Mouse (Mus musculus) heart, embryonic 13.5 days (tissue): ENCODE data around the gene Nupl2. TPM values are rescaled to one million over a fixed set of nuclear protein-coding genes. Genes with fewer than 3 reads are reported as not detected.

Source experiments
- ATAC-seq: fragments of 200-750 bp; cut with Nextera tagmentation; 2 replicates; pipeline ENCODE4 v1.8.0; 2017; ENCODE audit warnings: moderate TSS enrichment; ENCODE audit not compliant: insufficient number of reproducible peaks, low FRiP score, low TSS enrichment; ENCODE audit errors: extremely low read depth
- H3K27ac ChIP-seq: fragments of 300-500 bp; sonication (generic); replicated peaks from 2 replicates; pipeline ENCODE4 v1.5.1; 2015; ENCODE audit warnings: moderate library complexity, mild to moderate bottlenecking, inconsistent platforms
- H3K27me3 ChIP-seq: fragments of 300-500 bp; sonication (generic); replicated peaks from 2 replicates; pipeline ENCODE4 v1.6.1; 2015; ENCODE audit warnings: mild to moderate bottlenecking, inconsistent platforms
- H3K36me3 ChIP-seq: fragments of 300-500 bp; sonication (generic); 2 replicates; pipeline ENCODE4 v1.6.1; 2015; ENCODE audit warnings: mild to moderate bottlenecking, inconsistent platforms
- H3K4me1 ChIP-seq: fragments of 300-500 bp; sonication (generic); 2 replicates; pipeline ENCODE4 v1.6.1; 2015; ENCODE audit warnings: inconsistent platforms
- H3K4me2 ChIP-seq: fragments of 300-500 bp; sonication (generic); 2 replicates; pipeline ENCODE4 v1.6.1; 2015; ENCODE audit warnings: inconsistent platforms, mild to moderate bottlenecking, moderate library complexity
- H3K4me3 ChIP-seq: fragments of 300-500 bp; sonication (generic); 2 replicates; pipeline ENCODE4 v1.5.1; 2015; ENCODE audit warnings: moderate library complexity, mild to moderate bottlenecking, inconsistent platforms
- H3K9ac ChIP-seq: fragments of 300-500 bp; sonication (generic); 2 replicates; pipeline ENCODE4 v1.6.1; 2015; ENCODE audit warnings: inconsistent platforms, mild to moderate bottlenecking, moderate library complexity
- H3K9me3 ChIP-seq: fragments of 300-500 bp; sonication (generic); 2 replicates; pipeline ENCODE4 v1.6.1; 2016; ENCODE audit warnings: inconsistent platforms
- WGBS: fragments of 180-500 bp; shearing (Covaris S2); methylation state at CpG from one replicate; pipeline ENCODE4 v1.1.7; 2015; ENCODE audit warnings: mixed read lengths; 5-methylcytosine and 5-hydroxymethylcytosine counted together
- polyA plus RNA-seq: library from polyadenylated mRNA; unstranded; fragments of >200 nt; fragmentation: Nextera tagmentation; extraction: Ambion mirVana; gene quantifications from 2 replicates; pipeline ENCODE4 v1.2.1, GENCODE M21; 2015

The Nupl2 gene
- polyA plus RNA-seq, 1 experiment from 2014 or later: 12.7 TPM

DNA sequence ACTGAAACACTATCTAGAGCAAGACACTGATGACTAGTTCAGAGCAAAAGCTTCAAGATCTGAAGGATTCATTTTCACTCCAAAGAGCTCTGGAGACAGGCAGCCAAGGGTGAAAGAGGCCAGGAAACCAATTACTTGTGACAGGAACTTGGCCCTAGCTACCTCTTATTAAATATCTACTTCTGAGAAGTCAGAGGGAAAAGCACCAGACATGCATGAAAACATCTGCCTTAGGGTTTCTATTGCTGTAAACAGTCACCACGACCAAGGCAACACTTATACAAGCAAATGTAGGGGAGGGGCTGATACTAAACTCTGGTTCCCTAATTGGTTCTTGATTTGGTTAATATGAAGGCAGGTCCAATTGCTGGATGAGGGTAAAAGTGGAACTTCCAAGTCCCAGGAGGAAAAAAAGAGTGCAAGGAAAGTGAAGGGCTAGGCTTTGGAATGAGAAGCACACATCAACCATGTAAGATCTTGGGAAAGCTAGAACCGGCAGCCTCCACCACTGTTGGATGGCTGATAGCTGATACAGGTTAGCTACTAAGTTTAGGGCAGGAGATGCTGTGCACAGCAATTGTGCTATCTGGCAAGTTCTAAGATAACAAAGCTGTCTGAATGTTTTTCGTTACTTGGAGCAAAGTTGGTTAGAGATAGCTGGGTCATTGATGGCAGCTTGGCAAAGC lies 49.2 kb downstream of the Nupl2 start:
- 49% methylated on average over 3 of the region's 3 CpGs for WGBS
- H3K27me3 ChIP-seq: 0 out of 2 replicates have a peak, but pooled peaks cover 5% of the 10 kb centered on the region
- no peak for ATAC-seq

DNA sequence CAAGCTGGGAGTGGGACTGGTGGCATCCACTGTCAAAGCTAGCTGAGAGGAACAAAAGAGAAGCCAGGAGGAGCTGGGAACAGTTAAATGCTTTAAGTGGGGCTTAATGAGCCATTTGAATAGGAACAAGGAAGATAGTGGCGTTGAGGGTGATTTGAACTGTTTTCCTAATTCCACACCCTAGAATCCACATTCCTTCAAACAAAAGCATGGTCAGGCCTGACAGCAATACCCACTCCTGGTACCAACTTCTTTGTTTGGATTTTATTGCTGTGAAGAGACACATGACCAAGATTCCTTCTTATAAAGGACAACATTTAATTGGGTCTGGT lies 49.8 kb downstream of the Nupl2 start:
- H3K9ac ChIP-seq: no peak overlapping the region

More for the DNA sequence above, 49.2 kb downstream of the Nupl2 start:
- Histone ChIP-seq H3K4me3 (no peak overlapping the region), H3K4me2 (no peak overlapping the region), H3K9me3 (no peaks in the 10 kb centered on the region), H3K9ac (no peak overlapping the region), H3K36me3 (no peaks in the 10 kb centered on the region), H3K27ac (no peak overlapping the region), H3K4me1 (no peaks in the 10 kb centered on the region)

DNA sequence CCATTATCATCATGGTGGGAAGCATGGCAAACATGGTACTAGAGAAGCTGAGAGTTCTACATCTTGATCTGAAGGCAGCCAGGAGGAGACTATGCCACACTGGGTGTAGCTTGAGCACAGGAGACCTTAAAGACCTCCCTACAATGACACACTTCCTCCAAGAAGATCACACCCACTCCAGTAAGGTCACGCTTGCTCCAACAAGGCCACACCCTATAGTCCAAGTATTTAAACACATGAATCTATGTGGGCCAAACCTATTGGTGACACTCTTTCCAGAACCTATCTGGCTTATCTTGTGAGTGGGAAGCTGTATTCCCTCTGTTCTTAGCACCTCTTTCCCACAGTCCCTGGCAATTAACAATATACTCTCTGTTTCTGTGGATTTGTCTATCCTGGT lies 50.1 kb downstream of the Nupl2 start:
- Histone ChIP-seq H3K4me2 (no peak overlapping the region), H3K4me1 (no peaks in the 10 kb centered on the region), H3K9me3 (no peaks in the 10 kb centered on the region), H3K36me3 (no peaks in the 10 kb centered on the region), H3K4me3 (no peak overlapping the region), H3K9ac (no peak overlapping the region), H3K27ac (no peak overlapping the region), H3K27me3 (0 out of 2 replicates have a peak, but pooled peaks cover 5% of the 10 kb centered on the region)
- no peak for ATAC-seq
- WGBS: 87% methylated on average over 1 of the region's 1 CpGs

More for the DNA sequence above, 49.8 kb downstream of the Nupl2 start:
- no peak overlapping the region for H3K4me2 ChIP-seq
- H3K27me3 ChIP-seq: 0 out of 2 replicates have a peak, but pooled peaks cover 5% of the 10 kb centered on the region
- no peak overlapping the region for H3K4me3 ChIP-seq
- H3K27ac ChIP-seq: no peak overlapping the region
- H3K4me1 ChIP-seq: no peaks in the 10 kb centered on the region
- no peak for ATAC-seq
- H3K9me3 ChIP-seq: no peaks in the 10 kb centered on the region
- WGBS: 71% methylated on average over 1 of the region's 1 CpGs
- H3K36me3 ChIP-seq: no peaks in the 10 kb centered on the region

Other genes starting within 250 kb of the Nupl2 start
- gene Fam126a, start 134.3 kb upstream of the Nupl2 start, polyA plus RNA-seq: 32.6 and 33.9 TPM in 2 replicates
- 39.5 and 44.3 TPM in 2 replicates for gene Klhl7, start 64.4 kb upstream of the Nupl2 start, polyA plus RNA-seq
- 24.4 and 26.2 TPM in 2 replicates for gene Kcnh2, start 186.6 kb downstream of the Nupl2 start, polyA plus RNA-seq
- 34.0 and 35.0 TPM in 2 replicates for gene Nos3, start 199.8 kb downstream of the Nupl2 start, polyA plus RNA-seq
- gene Atg9b, start 227.2 kb downstream of the Nupl2 start, polyA plus RNA-seq: 0.87 and 1.4 TPM in 2 replicates
- 62.0 and 63.4 TPM in 2 replicates for gene Abcb8, start 228.7 kb downstream of the Nupl2 start, polyA plus RNA-seq
- 0.25 TPM in 1 of 2 replicates, not detected in the other for gene Asic3, start 248.4 kb downstream of the Nupl2 start, polyA plus RNA-seq